Mouse (Mus musculus): ENCODE results near the gene Vsir. TPM values are rescaled to one million over a fixed set of nuclear protein-coding genes. Genes with fewer than 3 reads are reported as not detected.
A peak's percentile ranks its signal among the peaks of the same experiment; 100 is the strongest.

Vsir gene
- total RNA-seq, 2 experiments from 2014 or later = 6.2 to 6.4 TPM

GRCm38 (mm10) chr10:60398051-60398814 lies 51.6 kb downstream of the Vsir start:
- H3K4me3 ChIP-seq = no peak overlapping the region
- intact Hi-C loops (cut with DNase I) = no loop called here
- DNase-seq = no peak
- H3K27ac ChIP-seq = 0 out of 2 replicates have a peak overlapping the region, but pooled peaks have one; percentile 31
- TF ChIP-seq CTCF (IDR thresholded peaks at IDR 0.05) = peak; percentile 36

DNA sequence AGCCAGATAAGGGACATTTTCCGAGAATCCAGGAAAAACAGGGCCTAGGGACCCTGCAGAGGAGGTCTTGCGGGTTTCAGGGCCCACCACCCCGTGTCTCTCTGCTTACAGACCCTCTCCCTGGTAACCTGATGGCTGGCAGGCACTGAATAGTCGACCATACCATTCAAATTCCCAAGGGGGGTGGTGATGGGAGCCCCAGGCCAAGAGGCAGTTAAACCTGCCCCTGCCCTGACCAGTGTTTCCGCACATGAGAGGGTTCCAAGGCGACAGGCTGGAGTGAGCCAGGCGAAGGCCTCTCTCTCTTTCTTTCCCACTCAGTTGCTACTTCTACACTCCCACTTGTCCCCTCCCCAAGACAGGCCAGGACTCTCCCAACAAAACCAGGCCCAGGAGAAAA lies 52.8 kb downstream of the Vsir start, which contains the start of gene Gm17455:
Gene Gm17455 (plus strand): TSS at position 278 of the 400 bp plus-strand sequence.
- no peak for TF ChIP-seq CTCF (IDR thresholded peaks at IDR 0.05)
- intact Hi-C loops (cut with DNase I) = no loop called here
- peak within 1 kb of the TSS; percentile 70 for H3K27ac ChIP-seq
- DNase-seq = no peak
- no peak within 1 kb of the TSS for H3K4me3 ChIP-seq

GRCm38 (mm10) chr10:60400507-60401295 lies 54.0 kb downstream of the Vsir start:
- Histone ChIP-seq H3K27ac (peak overlapping the region; percentile 70), H3K4me3 (no peak overlapping the region)
- peak; percentile 44 for DNase-seq
- intact Hi-C loops (cut with DNase I) = no loop called here
- TF ChIP-seq CTCF (IDR thresholded peaks at IDR 0.05) = no peak

DNA sequence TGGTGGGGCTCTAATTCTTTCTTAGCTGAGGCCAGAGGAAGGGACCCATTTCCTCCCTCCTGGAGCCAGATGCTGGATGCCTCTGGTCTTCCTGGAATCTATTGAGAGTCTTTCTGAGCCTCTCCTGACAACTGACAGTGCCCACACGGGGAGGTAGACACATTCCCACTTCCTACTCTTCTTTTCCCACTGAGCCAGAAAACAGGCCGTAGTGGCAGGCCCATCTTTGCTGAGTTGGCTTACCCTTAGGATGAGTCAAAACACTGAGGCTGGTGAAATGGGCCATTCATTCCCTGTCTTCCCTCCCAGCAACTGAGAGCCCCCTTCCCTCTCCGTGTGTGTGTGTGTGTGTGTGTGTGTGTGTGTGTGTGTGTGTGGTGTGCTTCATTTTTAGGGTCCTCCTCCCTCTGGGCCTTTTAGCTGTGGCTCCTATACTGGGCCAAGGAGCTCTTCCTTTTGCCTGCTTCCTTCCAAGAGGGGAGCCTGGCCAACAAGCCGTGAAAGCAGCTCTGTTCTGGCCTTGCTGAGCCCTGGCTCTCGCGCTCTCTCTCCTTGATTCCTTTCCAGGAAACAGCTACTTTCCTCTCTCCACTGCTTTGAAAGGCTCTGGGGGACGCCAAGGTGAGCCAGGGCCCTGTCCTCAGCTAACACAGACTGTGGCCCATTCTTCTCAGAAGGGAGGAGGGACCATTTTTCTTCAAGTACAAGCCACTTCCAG lies 59.0 kb downstream of the Vsir start:
- peak; percentile 73 for DNase-seq
- intact Hi-C loops (cut with DNase I) = loop anchor here (5.0 kb wide), 2 partner anchors 58 to 292 kb away; partner anchors contain the start of genes Cdh23 and Vsir
- Histone ChIP-seq H3K27ac (peak overlapping the region; percentile 57; the same call in 1 of the 2 replicates), H3K4me3 (no peak overlapping the region)
- no peak for TF ChIP-seq CTCF (IDR thresholded peaks at IDR 0.05)

- DNase-seq = peak; percentile 73
- Histone ChIP-seq H3K4me3 (no peak overlapping the region), H3K27ac (no peak overlapping the region)
- intact Hi-C loops (cut with DNase I) = loop anchor here (5.0 kb wide), 2 partner anchors 61 to 289 kb away; partner anchors contain the start of genes Cdh23 and Vsir
- TF ChIP-seq CTCF (IDR thresholded peaks at IDR 0.05) = no peak; the same call in 1 of the 2 replicates
Measured at GRCm38 (mm10) chr10:60407831-60408230, 61.2 kb downstream of the Vsir start.

- DNase-seq = no peak
- TF ChIP-seq CTCF (IDR thresholded peaks at IDR 0.05) = peak; percentile 51
- no peak overlapping the region for H3K4me3 ChIP-seq
- no peak overlapping the region for H3K27ac ChIP-seq
- intact Hi-C loops (cut with DNase I) = loop anchor here (2.0 kb wide), 1 partner anchor 107 kb away; no protein-coding TSS in a partner anchor
Measured at GRCm38 (mm10) chr10:60411794-60412193, 65.1 kb downstream of the Vsir start.

DNA sequence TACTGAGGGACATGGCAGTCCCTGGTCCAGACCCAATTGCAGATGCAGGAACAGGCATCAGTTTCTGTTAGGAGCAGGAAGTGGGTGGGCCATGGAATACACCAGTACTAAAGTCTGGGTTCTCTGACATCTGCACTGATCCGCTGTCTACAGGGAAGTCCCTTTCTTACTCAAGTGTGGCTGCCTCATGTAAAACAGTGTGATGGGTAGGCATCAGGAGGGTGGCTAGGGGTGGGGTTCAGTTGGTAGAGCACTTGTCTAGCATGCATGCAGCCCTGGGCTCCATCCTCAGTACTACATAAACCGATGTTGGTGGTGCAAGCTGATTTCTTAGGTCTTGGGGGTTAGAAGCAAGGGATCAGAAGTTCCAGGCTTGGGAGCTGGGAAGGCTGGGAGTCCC lies 67.1 kb downstream of the Vsir start:
- H3K27ac ChIP-seq = no peak overlapping the region
- TF ChIP-seq CTCF (IDR thresholded peaks at IDR 0.05) = no peak
- intact Hi-C loops (cut with DNase I) = no loop called here
- DNase-seq = no peak
- H3K4me3 ChIP-seq = no peak overlapping the region

GRCm38 (mm10) chr10:60417041-60417440 lies 70.4 kb downstream of the Vsir start:
- no peak for TF ChIP-seq CTCF (IDR thresholded peaks at IDR 0.05)
- no peak overlapping the region for H3K4me3 ChIP-seq
- intact Hi-C loops (cut with DNase I) = loop anchor here (5.0 kb wide), 1 partner anchor 340 kb away; no protein-coding TSS in a partner anchor
- no peak for DNase-seq
- H3K27ac ChIP-seq = no peak overlapping the region

DNA sequence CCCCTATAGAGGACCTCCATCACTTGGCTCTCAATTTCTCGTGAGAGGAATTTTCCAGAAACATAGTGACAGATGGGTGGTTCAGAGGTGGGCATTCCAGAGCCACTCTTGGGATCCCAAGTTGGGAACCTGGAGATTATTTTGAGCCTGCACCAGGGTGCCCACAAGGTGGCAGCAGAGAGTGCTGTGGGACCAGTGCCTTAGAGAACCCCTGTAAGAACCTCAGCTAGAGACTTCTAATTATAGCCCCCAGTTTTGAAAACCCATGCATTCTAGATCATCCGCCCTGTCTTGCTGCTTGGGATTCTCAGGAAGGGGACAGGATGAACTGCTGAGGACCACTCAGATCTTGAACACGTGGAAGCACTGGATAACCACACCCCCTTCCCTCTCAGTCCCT lies 71.5 kb downstream of the Vsir start:
- intact Hi-C loops (cut with DNase I) = loop anchor here (2.0 to 5.0 kb wide), 2 partner anchors 279 to 339 kb away; partner anchors contain the start of gene Cdh23
- peak; percentile 70 for DNase-seq
- Histone ChIP-seq H3K27ac (no peak overlapping the region), H3K4me3 (no peak overlapping the region)
- peak; percentile 88 for TF ChIP-seq CTCF (IDR thresholded peaks at IDR 0.05)

DNA sequence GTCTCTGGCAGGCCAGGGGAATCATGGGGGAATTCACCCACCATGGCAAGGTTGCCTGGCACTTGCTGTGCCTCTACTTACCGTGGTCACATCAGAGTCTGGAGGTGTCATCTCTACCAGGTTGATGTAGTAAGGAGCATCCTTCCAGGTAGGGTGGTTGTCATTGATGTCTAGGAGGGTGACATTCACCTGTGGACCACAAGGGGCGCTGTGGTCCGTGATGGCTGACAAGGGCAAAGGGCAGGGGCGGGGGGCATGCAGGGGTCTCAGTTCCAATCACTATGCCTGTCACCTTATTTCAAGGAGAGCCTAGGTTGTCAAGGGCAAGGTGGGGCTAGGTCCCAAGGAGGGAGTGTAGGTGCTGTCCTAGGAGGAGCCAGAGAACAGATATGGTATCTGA lies 73.0 kb downstream of the Vsir start:
- intact Hi-C loops (cut with DNase I) = loop anchor here (2.0 to 5.0 kb wide), 2 partner anchors 277 to 338 kb away; partner anchors contain the start of gene Cdh23
- Histone ChIP-seq H3K4me3 (no peak overlapping the region), H3K27ac (no peak overlapping the region)
- no peak for DNase-seq
- TF ChIP-seq CTCF (IDR thresholded peaks at IDR 0.05) = peak; percentile 41

Other genes with a start within 250 kb of the Vsir start
- 1 to 10 TPM; 6.1 to 6.5 TPM for gene Spock2, start 240.6 kb upstream of the Vsir start, total RNA-seq (2021)
- gene Chst3, start 127.6 kb upstream of the Vsir start, total RNA-seq (2021) = under 1 TPM; 0.23 to 0.64 TPM
- 100 to 1,000 TPM; 730 to 837 TPM for gene Psap, start 69.2 kb upstream of the Vsir start, total RNA-seq (2021)
- gene Gm17455, start 52.9 kb downstream of the Vsir start, total RNA-seq (2021) = under 1 TPM in 1 of 2 experiments, not detected in 1; 0.31 TPM

Data from gastrocnemius, adult 2 months (tissue).